Mouse (Mus musculus): ENCODE data around the gene Comtd1.

Comtd1 gene

DNA sequence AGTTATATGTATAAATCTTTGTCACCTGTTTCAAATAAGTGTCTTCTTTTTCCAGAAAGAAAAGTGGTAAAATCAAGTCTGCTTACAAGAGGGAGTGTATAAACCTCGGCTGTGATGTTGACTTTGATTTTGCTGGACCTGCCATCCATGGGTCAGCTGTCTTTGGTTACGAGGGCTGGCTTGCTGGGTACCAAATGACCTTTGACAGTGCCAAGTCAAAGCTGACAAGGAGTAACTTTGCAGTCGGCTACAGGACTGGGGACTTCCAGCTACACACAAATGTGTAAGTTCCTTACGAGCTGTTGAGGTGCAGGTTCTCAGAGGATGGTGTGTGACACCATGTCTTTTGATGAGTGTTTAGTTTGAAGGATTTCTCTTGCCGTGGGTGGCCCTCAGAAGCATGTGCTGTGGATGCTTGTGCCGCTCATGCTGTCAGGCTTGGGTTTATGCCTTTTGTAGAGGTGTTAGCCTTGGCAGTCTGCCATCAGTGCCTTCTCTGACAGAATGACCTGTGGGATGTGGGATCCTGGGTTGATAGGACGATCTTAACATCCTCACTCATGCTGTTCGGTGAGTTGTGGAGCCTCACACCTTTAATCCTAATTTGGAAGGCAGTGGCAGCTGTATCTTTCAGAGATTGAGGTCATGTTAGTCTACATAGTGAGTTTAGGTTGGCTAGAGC, 10.3 kb downstream of the Comtd1 start:
- no peak for DNase-seq (ENCODE audit: low spot score in 2 of 2)

DNA sequence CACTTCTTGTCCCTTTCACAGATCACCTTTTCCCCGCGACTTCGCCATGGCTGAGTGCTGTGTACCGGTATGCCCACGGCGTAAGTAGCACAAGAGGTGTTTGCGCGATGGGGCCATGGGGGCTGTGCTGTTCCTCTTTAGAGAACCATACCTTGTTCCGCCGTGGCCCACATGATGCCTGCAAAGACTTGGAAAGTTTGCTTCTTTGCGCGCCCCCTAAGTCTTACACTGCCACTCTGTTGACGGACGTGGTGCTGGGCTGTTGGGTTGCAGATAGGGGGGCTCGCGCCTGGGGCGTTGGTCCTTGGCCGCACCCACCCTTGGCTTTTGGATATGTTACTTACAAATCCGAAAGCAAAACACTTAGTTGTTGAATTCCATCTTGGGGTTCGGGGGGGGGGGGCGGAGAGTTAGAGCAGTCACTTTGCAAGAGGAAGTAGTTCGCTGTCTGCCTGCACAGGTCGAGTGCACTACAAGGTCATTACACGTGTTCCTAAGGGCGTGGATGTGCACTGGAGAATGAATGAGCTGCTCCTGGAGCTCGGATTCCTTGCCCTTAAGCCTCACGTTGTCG, 16.9 kb downstream of the Comtd1 start:
- no peak for DNase-seq (ENCODE audit: low spot score in 2 of 2)

DNA sequence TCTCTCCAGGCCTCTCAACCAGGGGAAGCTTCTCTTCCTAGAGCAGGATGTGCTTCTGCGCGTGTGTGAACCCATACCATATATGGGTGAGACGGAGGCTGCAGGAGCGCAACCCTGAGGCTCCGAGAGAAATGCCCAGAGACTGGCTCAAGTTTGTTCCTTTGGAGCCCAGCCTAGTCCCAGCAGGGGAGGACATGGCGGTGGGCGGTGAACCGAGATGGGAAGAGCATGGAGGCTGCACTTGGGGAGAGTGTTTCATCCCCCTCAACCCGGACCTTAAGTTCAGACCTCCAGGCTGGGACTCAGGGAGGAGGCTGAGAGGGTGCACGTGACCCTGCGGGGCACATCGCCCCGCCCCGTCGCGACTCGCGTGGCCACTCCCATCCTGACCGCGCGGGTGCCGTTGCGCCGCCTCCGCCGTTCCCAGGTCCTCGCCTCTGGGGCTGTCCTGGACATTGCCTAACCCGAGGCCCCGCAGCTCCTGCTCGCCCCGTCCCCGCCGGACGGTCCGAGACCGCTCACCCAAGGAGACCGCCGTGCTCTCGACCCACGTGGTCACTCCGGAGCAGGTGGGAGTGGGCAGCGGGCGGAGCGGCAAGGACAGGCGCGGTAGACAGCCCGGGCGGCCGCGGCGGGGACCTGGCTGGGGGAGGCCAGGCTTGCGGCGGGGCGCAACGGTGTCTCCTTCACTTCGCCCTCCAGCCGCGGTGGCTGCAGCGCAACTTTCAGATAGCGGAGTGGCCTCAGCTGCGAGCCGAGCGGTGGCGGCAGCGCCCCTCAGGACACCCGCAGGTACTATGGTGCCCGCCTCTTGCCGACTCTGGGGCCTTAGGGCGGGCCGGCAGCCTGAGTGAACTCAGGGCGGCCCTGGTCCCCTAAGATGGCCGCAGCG, 17.7 kb downstream of the Comtd1 start:
- peak; percentile 97 to 98 for DNase-seq (ENCODE audit: low spot score in 2 of 2)

DNA sequence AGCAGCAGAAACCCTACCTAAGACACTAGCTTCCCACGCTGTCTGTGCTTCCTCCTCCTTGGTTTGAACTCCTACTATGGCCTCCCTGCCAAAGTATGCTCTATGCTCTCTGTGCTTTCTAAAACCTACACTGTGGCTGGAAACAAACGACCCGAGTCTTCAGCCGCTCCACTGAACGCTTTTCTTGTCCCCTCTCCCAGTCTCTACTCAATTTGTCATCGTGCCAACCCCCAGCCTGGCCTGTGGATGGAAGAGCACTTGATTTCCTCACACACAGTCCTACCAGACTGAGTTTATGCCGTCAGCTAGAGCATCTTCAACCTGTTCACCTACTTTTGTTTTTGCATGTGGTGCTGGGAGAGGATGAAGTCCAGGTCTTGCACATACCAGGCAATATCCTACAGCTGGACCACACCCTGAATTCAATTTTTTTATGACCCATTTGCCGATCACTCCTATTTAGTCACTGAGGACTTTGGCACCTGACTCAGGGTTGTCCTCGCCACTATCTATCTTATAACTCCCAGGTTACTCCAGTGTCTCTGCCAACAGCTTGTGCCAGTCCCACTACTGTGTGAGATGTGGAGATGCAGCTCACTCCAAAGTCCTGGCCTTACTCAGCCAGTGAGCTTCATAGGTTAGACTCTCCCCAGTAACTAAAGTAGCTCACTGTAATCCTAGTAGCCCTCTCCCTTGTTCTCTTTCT, 22.8 kb downstream of the Comtd1 start:
- DNase-seq (ENCODE audit: low spot score in 2 of 2) = no peak

DNA sequence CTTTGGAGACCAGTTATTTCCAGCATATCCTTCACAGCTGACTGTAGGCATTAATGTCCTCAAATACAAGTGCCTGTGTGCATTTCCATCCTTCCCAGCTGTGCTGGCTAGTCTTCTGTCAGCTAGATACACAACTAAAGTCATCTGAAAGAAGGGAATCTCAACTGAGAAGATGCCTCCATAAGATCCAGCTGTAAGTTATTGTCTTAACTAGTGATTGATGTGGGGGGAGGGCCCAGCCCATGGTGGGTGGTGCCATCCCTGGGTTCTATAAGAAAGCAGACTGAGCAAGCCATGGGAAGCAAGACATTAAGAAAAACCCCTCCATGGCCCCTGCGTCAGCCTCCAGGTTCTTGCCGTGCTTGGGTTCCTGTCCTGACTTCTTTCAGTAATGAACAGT, 23.8 kb downstream of the Comtd1 start, which contains the start of gene Vdac2:
Gene Vdac2 (plus strand): TSS at position 301 of the 400 bp plus-strand sequence.
- DNase-seq (ENCODE audit: low spot score in 2 of 2) = no peak

DNA sequence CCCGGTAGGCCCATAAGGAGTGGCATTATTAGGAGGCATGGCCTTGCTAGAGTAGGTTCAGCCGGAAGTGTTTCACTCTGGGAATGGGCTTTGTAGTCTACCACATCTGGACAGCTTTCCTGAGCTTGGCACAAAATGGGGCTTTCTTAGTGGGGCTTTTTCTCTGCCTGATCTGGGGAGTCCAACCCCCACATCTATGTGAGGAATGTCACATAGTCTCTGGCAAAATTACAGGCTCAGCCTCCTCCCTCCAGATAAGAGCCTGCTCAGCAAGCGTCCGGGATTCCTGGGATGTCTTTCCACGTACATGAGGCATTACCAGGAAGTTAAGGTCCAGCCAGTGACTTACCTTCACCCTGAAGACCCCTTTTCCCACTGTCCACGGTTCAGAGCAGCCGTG, 24.9 kb downstream of the Comtd1 start:
- DNase-seq (ENCODE audit: low spot score in 2 of 2) = no peak

GRCm38 (mm10) chr14:21822795-21823374, 25.9 kb downstream of the Comtd1 start:
- peak; percentile 92 to 93 for DNase-seq (ENCODE audit: low spot score in 2 of 2)

GRCm38 (mm10) chr14:21822307-21822706, 26.5 kb downstream of the Comtd1 start:
- no peak for DNase-seq (ENCODE audit: low spot score in 2 of 2)

GRCm38 (mm10) chr14:21820880-21821505, 27.8 kb downstream of the Comtd1 start:
- DNase-seq (ENCODE audit: low spot score in 2 of 2) = no peak

DNA sequence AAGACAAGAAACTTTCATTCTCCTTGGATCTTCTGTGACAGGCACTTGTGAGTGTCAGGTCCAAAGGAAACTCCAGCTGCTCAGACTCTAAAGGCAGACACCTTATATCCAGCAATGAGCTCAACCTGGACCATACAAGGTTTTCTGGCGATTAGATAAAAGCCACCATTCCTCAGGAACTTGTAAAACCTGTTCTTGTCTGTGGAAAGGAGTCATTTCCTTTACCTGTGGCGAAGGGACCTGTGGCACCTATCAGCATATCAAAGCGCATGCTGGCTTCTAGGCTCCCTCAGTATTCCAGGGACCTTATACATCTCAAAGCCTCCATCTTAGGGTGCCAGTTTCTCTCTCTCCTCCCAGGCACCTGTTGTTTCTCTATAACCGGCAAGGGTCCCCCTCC, 31.3 kb downstream of the Comtd1 start:
- no peak for DNase-seq (ENCODE audit: low spot score in 2 of 2)

DNA sequence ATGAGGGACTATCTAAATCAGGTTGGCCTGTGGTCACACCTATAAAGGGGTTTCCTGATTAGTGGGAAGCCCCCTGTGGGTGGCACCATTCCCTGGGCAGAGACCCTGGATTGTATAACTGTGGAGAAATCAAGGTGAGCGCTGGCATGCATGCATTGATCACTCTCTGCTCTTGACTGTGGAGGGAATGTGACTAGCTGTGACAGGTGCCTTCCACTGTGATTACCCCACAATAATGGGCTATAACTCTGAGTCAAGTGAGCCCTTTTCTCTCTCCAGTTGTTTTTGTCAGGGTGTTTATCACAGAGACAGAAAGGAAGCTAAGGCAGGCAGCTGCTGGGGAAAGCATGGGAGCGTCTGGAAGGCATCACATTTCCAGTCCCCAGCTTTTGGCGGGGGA, 32.5 kb downstream of the Comtd1 start:
- DNase-seq (ENCODE audit: low spot score in 2 of 2) = no peak

DNA sequence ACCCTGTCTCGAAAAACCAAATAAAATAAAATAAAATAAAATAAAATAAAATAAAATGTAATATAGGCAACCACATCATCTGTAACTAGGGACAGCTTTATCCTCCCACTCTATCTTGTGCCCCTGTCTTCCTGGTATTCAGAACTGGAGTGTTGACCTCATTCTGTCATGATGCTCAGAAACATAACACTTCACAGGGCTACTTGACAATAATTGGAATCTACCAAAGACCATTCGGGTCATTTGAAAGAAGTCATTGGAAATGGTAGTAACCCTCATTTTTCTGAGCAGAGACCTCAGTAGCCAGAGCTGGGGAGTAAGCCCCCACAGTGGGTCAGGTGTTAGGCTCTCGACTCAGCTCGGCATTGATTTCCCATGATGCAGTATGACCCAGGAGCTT, 34.2 kb downstream of the Comtd1 start:
- DNase-seq (ENCODE audit: low spot score in 2 of 2) = no peak

- DNase-seq (ENCODE audit: low spot score in 2 of 2) = no peak
Measured at GRCm38 (mm10) chr14:21813847-21814246, 34.9 kb downstream of the Comtd1 start.

GRCm38 (mm10) chr14:21813216-21813615, 35.6 kb downstream of the Comtd1 start:
- no peak for DNase-seq (ENCODE audit: low spot score in 2 of 2)

DNA sequence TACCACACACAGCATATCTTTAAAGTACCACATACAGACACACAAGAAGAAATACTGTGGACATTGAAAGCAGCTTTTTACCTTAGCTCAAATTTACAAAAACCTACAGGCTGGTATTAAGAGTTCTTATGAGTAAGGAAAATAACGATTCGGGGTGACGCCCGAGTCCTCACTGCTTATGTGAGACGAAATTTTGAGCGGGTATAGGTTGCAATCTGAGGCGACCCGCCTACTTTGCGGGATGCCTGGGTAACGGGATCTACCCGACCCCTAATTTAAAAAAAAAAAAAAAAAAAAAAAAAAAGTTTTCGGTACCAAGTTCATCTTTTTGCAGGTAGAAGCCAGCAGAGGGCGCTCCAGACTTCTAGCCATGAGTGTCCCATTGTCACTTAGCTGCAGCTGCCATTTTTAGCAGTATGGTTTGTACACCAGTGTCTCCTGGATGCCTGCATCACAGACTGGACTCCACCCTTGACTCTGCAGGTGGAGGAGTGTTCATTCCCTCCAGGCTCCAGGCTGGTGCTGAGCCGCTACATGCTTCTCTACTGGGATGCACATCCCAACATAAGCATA, 36.1 kb downstream of the Comtd1 start:
- peak; percentile 45 to 72 for DNase-seq (ENCODE audit: low spot score in 2 of 2)

DNA sequence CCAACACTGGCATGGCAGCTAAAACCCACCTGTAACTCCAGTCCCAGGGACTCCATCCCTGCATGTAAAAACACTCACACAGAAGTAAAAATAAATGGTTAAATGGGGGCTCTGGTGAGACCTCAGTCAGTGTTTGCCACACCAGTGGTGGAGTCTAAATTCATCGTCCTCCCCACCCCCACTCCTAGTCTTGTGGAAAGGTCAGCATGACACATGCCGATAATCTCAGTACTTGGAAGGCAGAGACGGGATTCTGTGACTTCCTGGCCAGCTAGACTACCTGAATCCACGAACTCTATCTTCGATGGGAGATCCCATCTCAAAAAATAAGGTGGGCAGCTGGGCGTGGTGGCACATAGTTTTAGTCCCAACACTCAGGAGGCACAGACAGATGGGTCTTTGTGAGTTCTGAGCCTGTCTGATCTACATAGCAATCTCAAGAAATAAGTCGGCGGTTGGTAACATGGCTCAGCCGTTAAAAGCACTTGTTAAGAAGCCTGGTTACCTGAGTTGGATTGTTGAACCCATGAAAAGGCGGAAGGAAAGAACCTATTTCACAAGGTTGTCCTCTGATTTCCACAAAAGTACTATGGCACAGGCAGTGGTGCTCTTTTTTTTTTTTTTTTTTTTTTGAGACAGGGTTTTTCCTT, 36.9 kb downstream of the Comtd1 start:
- DNase-seq (ENCODE audit: low spot score in 2 of 2) = no peak

- no peak for DNase-seq (ENCODE audit: low spot score in 2 of 2)
Measured at GRCm38 (mm10) chr14:21811301-21811700, 37.5 kb downstream of the Comtd1 start.

DNA sequence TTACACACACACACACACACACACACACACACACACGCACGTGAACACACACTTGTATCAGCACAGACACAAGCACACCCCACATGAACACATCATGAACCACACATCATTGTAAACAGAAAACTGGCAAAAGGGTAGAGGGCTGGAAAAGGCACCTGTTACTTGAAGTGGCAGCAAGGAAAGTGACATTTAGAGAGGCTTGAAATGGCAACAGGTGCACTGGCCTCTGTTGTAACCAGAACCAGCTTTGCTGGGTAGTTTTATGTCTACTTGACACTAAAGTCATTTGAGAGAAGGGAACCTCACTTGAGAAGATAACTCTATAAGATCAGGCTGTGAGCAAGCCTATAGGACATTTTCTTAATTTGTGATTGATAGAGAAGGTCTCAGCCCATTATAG, 39.4 kb downstream of the Comtd1 start:
- DNase-seq (ENCODE audit: low spot score in 2 of 2) = no peak

DNA sequence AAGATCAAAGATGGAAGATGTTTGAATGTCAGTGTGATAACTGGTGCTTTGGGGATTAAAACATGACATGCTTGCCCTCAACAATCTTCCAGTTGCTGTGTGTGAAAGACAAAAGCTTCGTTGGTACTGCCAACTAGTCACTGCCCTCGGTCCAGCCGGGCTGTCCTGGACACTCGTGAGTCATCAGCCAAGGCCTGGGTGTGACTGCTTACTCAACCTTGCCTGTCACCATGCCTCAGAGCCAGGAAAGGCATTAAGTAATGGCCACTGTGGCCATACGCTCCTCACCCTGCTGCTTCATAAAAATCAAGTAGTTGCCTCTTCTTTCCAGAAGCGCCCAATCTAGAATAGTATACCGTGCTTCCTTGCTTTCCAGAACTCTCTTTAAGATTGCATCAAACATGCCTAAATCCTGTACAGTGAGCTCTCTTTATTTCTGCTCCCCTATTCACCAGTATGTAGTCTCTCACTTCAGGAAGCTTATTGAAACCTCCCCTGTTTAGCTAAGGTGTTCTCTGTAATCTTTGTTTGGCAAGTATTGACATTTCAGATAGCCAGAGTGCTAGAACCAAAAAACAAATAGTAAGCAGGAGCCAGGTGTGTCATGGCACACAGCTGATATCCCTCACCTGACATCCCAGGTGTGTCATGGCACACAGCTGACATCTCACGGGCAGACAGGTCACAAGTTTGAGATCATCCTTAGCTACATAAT, 40.4 kb downstream of the Comtd1 start:
- DNase-seq (ENCODE audit: low spot score in 2 of 2) = no peak
